ENCODE assay signal across 14 mouse cellular contexts in genomic region chr2:127608986-127609385, GRCm38 (mm10). TPM values are rescaled to one million over a fixed set of nuclear protein-coding genes. Genes with fewer than 3 reads are reported as not detected.
A peak's percentile ranks its signal among the peaks of the same experiment; 100 is the strongest.
DNase-seq lines count a peak whose midpoint lies in the region; ATAC-seq lines count a peak whose summit lies in the region.
"Had no signal": no experiment of that assay in that cellular context is flagged by ENCODE, and none has a peak within 500 bp of the region (broad histone marks: within the 10 kb centered on the region; RNA-seq: fewer than 3 reads in every experiment).

No protein-coding gene starts in this region.

- no peaks in the 10 kb centered on the region for H3K4me1 ChIP-seq in forebrain, embryonic 14.5 days (ENCODE audit: control insufficient read depth, insufficient read depth, low read length)
- H3K4me1 ChIP-seq in forebrain, embryonic 12.5 days: peaks cover 9% of the 10 kb centered on the region
- peaks cover 15% of the 10 kb centered on the region for H3K4me1 ChIP-seq in kidney, embryonic 14.5 days (ENCODE audit: control insufficient read depth, insufficient read depth, low read length)
- 0 out of 2 replicates have a peak, but pooled peaks cover 3% of the 10 kb centered on the region for H3K4me1 ChIP-seq in limb, embryonic 11.5 days (ENCODE audit: control insufficient read depth, insufficient read depth, low read length)
- H3K4me1 ChIP-seq: liver, embryonic 12.5 days had no signal

- no peaks in the 10 kb centered on the region for H3K9me3 ChIP-seq in forebrain, embryonic 14.5 days (replicated peaks; ENCODE audit: control insufficient read depth, low read length)
- H3K9me3 ChIP-seq in forebrain, embryonic 12.5 days: no peaks in the 10 kb centered on the region
- no peaks in the 10 kb centered on the region for H3K9me3 ChIP-seq in kidney, embryonic 14.5 days (ENCODE audit: control insufficient read depth, low read length)
- H3K9me3 ChIP-seq in limb, embryonic 11.5 days (ENCODE audit: control insufficient read depth, low read length): no peaks in the 10 kb centered on the region
- H3K9me3 ChIP-seq: liver, embryonic 12.5 days had no signal

- intact Hi-C loops in left cerebral cortex, postnatal 4 days (cut with DNase I): loop anchor here (2.0 kb wide), 1 partner anchor 76 kb away; no protein-coding TSS in a partner anchor

- H3K36me3 ChIP-seq in forebrain, embryonic 14.5 days (ENCODE audit: control insufficient read depth, insufficient read depth, low read length): peaks cover 26% of the 10 kb centered on the region
- peaks cover 26% of the 10 kb centered on the region for H3K36me3 ChIP-seq in forebrain, embryonic 12.5 days (replicated peaks)
- peaks cover 19% of the 10 kb centered on the region for H3K36me3 ChIP-seq in kidney, embryonic 14.5 days (ENCODE audit: control insufficient read depth, insufficient read depth, low read length)
- H3K36me3 ChIP-seq in limb, embryonic 11.5 days (ENCODE audit: control insufficient read depth, insufficient read depth, low read length): peaks cover 4% of the 10 kb centered on the region; the same call in 1 of the 2 replicates

- no peak overlapping the region for H3K4me3 ChIP-seq in forebrain, embryonic 14.5 days (ENCODE audit: low read depth, low read length)
- H3K4me3 ChIP-seq in forebrain, embryonic 12.5 days (replicated peaks): no peak overlapping the region
- H3K4me3 ChIP-seq in kidney, embryonic 14.5 days (ENCODE audit: low read length): no peak overlapping the region
- H3K4me3 ChIP-seq in limb, embryonic 11.5 days (ENCODE audit: low read depth, low read length): no peak overlapping the region
- H3K4me3 ChIP-seq: liver, embryonic 12.5 days had no signal

- no peak overlapping the region for H3K4me2 ChIP-seq in forebrain, embryonic 14.5 days (ENCODE audit: low read length)
- no peak overlapping the region for H3K4me2 ChIP-seq in forebrain, embryonic 12.5 days
- no peak overlapping the region for H3K4me2 ChIP-seq in kidney, embryonic 14.5 days (replicated peaks; ENCODE audit: low read depth, low read length)
- no peak overlapping the region for H3K4me2 ChIP-seq in limb, embryonic 11.5 days (ENCODE audit: low read depth, severe bottlenecking)
- H3K4me2 ChIP-seq: liver, embryonic 12.5 days had no signal

- no peak overlapping the region for H3K27ac ChIP-seq in forebrain, embryonic 14.5 days (ENCODE audit: low read depth, low read length)
- no peak overlapping the region for H3K27ac ChIP-seq in forebrain, embryonic 12.5 days
- no peak overlapping the region for H3K27ac ChIP-seq in kidney, embryonic 14.5 days (ENCODE audit: low read depth, low read length)
- H3K27ac ChIP-seq in limb, embryonic 11.5 days (replicated peaks; ENCODE audit: low read depth, low read length): no peak overlapping the region
- H3K27ac ChIP-seq: liver, embryonic 12.5 days had no signal

- 0 out of 2 replicates have a peak overlapping the region, but pooled peaks have one; percentile 17 for H3K9ac ChIP-seq in forebrain, embryonic 14.5 days (ENCODE audit: low read length)
- no peak overlapping the region for H3K9ac ChIP-seq in forebrain, embryonic 12.5 days
- H3K9ac ChIP-seq in kidney, embryonic 14.5 days (ENCODE audit: low read depth, low read length): peak overlapping the region; percentile 8; the same call in 1 of the 2 replicates
- no peak overlapping the region for H3K9ac ChIP-seq in limb, embryonic 11.5 days (ENCODE audit: low read length)
- H3K9ac ChIP-seq: liver, embryonic 12.5 days had no signal

- ATAC-seq in forebrain, embryonic 14.5 days: no peak
- ATAC-seq in forebrain, embryonic 12.5 days (ENCODE audit: low FRiP score): no peak
- peak; percentile 78 for ATAC-seq in kidney, embryonic 14.5 days (ENCODE audit: low FRiP score, low TSS enrichment)
- ATAC-seq in limb, embryonic 11.5 days (ENCODE audit: insufficient number of reproducible peaks, low FRiP score, low TSS enrichment, low read depth): peak; percentile 73
- ATAC-seq: intestine, postnatal 0 days; liver, embryonic 12.5 days had no signal

- DNase-seq in forebrain, embryonic 14.5 days (ENCODE audit: low spot score): no peak
- DNase-seq in kidney, adult 8-10 months: no peak
- DNase-seq in embryo, embryonic 10 days (ENCODE audit: low spot score): peak; percentile 58
- DNase-seq in limb, embryonic 11.5 days (ENCODE audit: low spot score): peak; percentile 52
- no peak for DNase-seq in left cerebral cortex, postnatal 4 days
- no peak for DNase-seq in cerebellum, postnatal 10 days
- DNase-seq: cerebellum, adult 9-11 months; gastrocnemius, postnatal 36 days; layer of hippocampus, postnatal 36 days had no signal

- no peaks in the 10 kb centered on the region for H3K27me3 ChIP-seq in forebrain, embryonic 14.5 days (replicated peaks; ENCODE audit: control insufficient read depth, insufficient read depth, low read length)
- no peaks in the 10 kb centered on the region for H3K27me3 ChIP-seq in forebrain, embryonic 12.5 days
- H3K27me3 ChIP-seq in kidney, embryonic 14.5 days (ENCODE audit: control insufficient read depth, insufficient read depth, low read length): no peaks in the 10 kb centered on the region
- no peaks in the 10 kb centered on the region for H3K27me3 ChIP-seq in limb, embryonic 11.5 days (ENCODE audit: control insufficient read depth, insufficient read depth, low read length)

- WGBS in forebrain, embryonic 14.5 days: 4% methylated on average over 5 of the region's 5 CpGs
- 7% methylated on average over 5 of the region's 5 CpGs for WGBS in forebrain, embryonic 12.5 days
- WGBS in kidney, embryonic 14.5 days: 7% methylated on average over 5 of the region's 5 CpGs
- WGBS in limb, embryonic 11.5 days: 1% methylated on average over 5 of the region's 5 CpGs

RNA-seq across cellular contexts. Expression of gene Mrps5, which starts 22.0 kb away (rescaled TPM):
- polyA plus RNA-seq in forebrain, embryonic 14.5 days (2014; fragmentation: Nextera tagmentation; extraction: Ambion mirVana): 156 and 172 TPM in 2 replicates
- 175 and 179 TPM in 2 replicates for polyA plus RNA-seq in forebrain, embryonic 12.5 days (2016; fragmentation: Nextera tagmentation; extraction: Ambion mirVana)
- 142 and 146 TPM in 2 replicates for polyA plus RNA-seq in kidney, embryonic 14.5 days (2014; fragmentation: Nextera tagmentation; extraction: Ambion mirVana)
- polyA plus RNA-seq in limb, embryonic 11.5 days (2014; fragmentation: Nextera tagmentation; extraction: Ambion mirVana): 161 and 164 TPM in 2 replicates
- 100 to 1,000 TPM; 106 TPM for total RNA-seq in left cerebral cortex, postnatal 4 days (2021)

RNA-seq across cellular contexts. Expression of gene Zfp661, which starts 22.1 kb away (rescaled TPM):
- polyA plus RNA-seq in forebrain, embryonic 14.5 days (2014; fragmentation: Nextera tagmentation; extraction: Ambion mirVana): 9.1 and 9.4 TPM in 2 replicates
- polyA plus RNA-seq in forebrain, embryonic 12.5 days (2016; fragmentation: Nextera tagmentation; extraction: Ambion mirVana): 8.0 and 8.4 TPM in 2 replicates
- polyA plus RNA-seq in kidney, embryonic 14.5 days (2014; fragmentation: Nextera tagmentation; extraction: Ambion mirVana): 2.8 and 5.7 TPM in 2 replicates
- 5.5 and 7.2 TPM in 2 replicates for polyA plus RNA-seq in limb, embryonic 11.5 days (2014; fragmentation: Nextera tagmentation; extraction: Ambion mirVana)
- total RNA-seq in left cerebral cortex, postnatal 4 days (2021): 1 to 10 TPM; 9.2 to 9.5 TPM

RNA-seq across cellular contexts. Expression of gene Mal, which starts 47.5 kb away (rescaled TPM):
- 0.80 and 1.1 TPM in 2 replicates for polyA plus RNA-seq in forebrain, embryonic 14.5 days (2014; fragmentation: Nextera tagmentation; extraction: Ambion mirVana)
- polyA plus RNA-seq in forebrain, embryonic 12.5 days (2016; fragmentation: Nextera tagmentation; extraction: Ambion mirVana): 0.54 and 0.73 TPM in 2 replicates
- 21.4 and 33.2 TPM in 2 replicates for polyA plus RNA-seq in kidney, embryonic 14.5 days (2014; fragmentation: Nextera tagmentation; extraction: Ambion mirVana)
- polyA plus RNA-seq in limb, embryonic 11.5 days (2014; fragmentation: Nextera tagmentation; extraction: Ambion mirVana): 0.09 and 0.20 TPM in 2 replicates
- total RNA-seq in left cerebral cortex, postnatal 4 days (2021): 1 to 10 TPM; 1.3 to 1.5 TPM
- total RNA-seq: megakaryocyte-erythroid progenitor cell, adult 5-6 weeks had no signal
- polyA plus RNA-seq: liver, embryonic 12.5 days had no signal

Comparison
In these comparisons a context has a peak if more than half of its experiments do, and no peak if none do; other contexts are left out.
1. H3K9ac ChIP-seq: peak in forebrain, embryonic 14.5 days (single experiment) and kidney, embryonic 14.5 days (single experiment); none in forebrain, embryonic 12.5 days (single experiment) and limb, embryonic 11.5 days (single experiment).
2. ATAC-seq: peak in kidney, embryonic 14.5 days (single experiment) and limb, embryonic 11.5 days (single experiment); none in forebrain, embryonic 14.5 days (single experiment) and forebrain, embryonic 12.5 days (single experiment).
3. DNase-seq: peak in embryo, embryonic 10 days (single experiment) and limb, embryonic 11.5 days (single experiment); none in forebrain, embryonic 14.5 days (single experiment), kidney, adult 8-10 months (0 of 2), left cerebral cortex, postnatal 4 days (single experiment) and cerebellum, postnatal 10 days (0 of 2).
4. RNA of gene Mal, which starts 47.5 kb away (polyA plus RNA-seq): 21.4 to 33.2 TPM in kidney, embryonic 14.5 days; 0.80 to 1.1 TPM in forebrain, embryonic 14.5 days, 0.54 to 0.73 TPM in forebrain, embryonic 12.5 days and 0.09 to 0.20 TPM in limb, embryonic 11.5 days; every median in the first group is over 10 times any median in the second.